Mouse (Mus musculus) WW6 (cell line): ENCODE data around the gene Usp54.

Experiments
- DNase-seq: peaks from one replicate; pipeline ENCODE4 v3.0.0-alpha.2; 2013; ENCODE audit warnings: low read depth, low spot score

Gene Usp54

DNA sequence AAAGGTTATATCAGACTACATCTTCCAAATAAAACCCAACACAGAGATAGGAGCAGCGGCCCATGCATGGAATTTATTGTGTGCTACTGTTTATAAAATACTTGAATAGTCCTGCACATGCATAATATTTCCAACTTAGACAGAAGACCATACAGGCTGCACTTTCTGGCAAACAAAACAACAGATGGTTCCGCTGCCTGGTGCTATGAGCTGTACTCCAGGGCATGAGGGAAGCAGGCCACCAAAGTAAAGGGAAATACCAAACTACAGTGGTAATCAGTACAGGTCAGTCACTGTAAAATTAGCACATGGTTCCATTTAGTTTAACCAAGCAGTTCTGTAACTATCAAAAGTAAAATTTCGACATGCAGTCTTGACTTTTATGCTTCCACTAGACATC, 140.9 kb downstream of the Usp54 start:
- DNase-seq = no peak
